Mouse (Mus musculus): Measurements from ENCODE around the gene Tesc. TPM values are rescaled to one million over a fixed set of nuclear protein-coding genes. Genes with fewer than 3 reads are reported as not detected.
A peak's percentile ranks its signal among the peaks of the same experiment; 100 is the strongest.

The Tesc gene
- polyA plus RNA-seq (2012; rRNA removed) = 5.0 and 6.1 TPM in 2 replicates

DNA sequence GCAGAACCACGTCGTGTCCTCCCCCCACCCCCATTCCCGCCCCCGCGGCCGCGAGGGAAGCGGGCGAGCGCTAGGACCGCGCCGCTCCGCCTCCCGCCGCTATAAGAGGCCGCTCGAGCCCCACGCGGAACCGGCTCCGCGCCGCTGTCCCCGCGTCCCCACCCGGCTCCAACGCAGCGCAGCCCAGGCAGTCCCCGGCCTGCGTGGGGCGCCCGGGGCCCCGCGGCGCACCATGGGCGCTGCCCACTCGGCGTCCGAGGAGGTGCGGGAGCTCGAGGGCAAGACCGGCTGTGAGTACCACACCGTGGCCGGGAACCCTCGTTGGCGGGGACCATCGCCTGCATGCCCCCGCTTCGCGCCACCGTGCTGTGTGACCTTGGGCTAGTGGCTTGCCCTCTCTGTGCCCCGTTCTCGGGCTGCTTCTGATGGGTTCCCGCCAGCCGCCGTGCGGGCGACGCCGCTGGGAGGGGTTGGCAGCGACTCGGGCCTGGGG, at the start of gene Tesc:
Tesc (plus strand) TSS at position 46 of the 493 bp plus-strand sequence.
- TF ChIP-seq POLR2A (IDR thresholded peaks at IDR 0.05; ENCODE audit: borderline replicate concordance, extremely low read depth, low read depth, low read length) (no peak), CTCF (IDR thresholded peaks at IDR 0.05; ENCODE audit: insufficient read depth, low read length) (no peak)
- WGBS = 1% methylated on average over 59 of the region's 63 CpGs
- Histone ChIP-seq H3K4me3 (replicated peaks; ENCODE audit: extremely low read depth, low read depth, low read length) (peak within 1 kb of the TSS; percentile 15), H3K4me1 (ENCODE audit: control insufficient read depth, insufficient read depth, low read length) (peaks cover 6% of the 10 kb centered on the region)
- peak; percentile 25 for DNase-seq

DNA sequence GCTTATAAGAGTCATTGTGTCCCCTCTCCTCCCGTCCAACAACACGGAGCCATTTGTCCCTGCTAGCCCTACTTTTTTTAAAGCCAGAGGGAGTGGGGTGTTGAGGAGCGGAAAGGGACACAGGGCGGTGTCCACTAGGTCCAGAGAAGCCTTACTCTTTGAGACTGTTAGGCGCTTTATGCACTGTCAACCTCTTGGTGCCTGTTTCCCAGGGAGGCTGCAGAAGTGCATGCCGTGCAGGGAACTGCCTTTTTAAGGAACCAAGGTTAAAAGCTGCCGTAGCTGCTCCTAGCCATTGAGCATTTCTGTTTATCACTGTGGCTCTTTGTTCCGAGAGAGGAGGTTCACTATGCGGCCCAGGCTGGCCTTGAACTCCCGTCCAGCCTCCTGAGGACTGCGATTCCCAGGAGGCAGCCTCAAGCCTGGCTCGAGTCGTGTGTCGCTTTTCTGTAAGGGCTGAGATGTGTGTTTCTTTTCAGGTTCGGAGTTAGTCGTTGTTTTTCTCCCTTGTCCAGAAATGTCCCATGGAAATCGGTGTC, 49.3 kb upstream of the Tesc start:
- WGBS = 76% methylated on average over 17 of the region's 17 CpGs
- Histone ChIP-seq H3K4me1 (ENCODE audit: control insufficient read depth, insufficient read depth, low read length) (peaks cover 8% of the 10 kb centered on the region), H3K4me3 (replicated peaks; ENCODE audit: extremely low read depth, low read depth, low read length) (no peak overlapping the region)
- no peak for DNase-seq
- TF ChIP-seq POLR2A (IDR thresholded peaks at IDR 0.05; ENCODE audit: borderline replicate concordance, extremely low read depth, low read depth, low read length) (no peak), CTCF (IDR thresholded peaks at IDR 0.05; ENCODE audit: insufficient read depth, low read length) (no peak)

DNA sequence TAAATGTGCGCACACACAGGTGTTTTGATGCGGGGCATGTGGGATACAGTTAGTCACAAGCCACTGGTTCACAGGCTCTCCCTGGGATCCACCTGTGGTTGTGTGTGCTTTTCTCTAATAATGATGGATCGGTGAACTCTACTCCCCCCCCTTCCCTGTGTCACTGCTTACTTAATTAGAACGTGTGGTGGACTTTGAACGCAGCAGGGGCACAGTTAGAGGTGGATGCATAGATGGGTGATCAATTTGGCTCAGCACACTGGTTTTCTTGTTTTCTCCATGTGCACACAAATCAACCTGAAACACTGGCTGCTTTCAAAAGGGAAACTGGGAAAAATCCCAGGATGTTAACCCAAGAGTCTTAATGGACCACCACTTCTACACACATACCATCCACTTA, 48.5 kb upstream of the Tesc start:
- no peak for TF ChIP-seq POLR2A (IDR thresholded peaks at IDR 0.05; ENCODE audit: borderline replicate concordance, extremely low read depth, low read depth, low read length)
- TF ChIP-seq CTCF (IDR thresholded peaks at IDR 0.05; ENCODE audit: insufficient read depth, low read length) = no peak
- peaks cover 8% of the 10 kb centered on the region for H3K4me1 ChIP-seq (ENCODE audit: control insufficient read depth, insufficient read depth, low read length)
- no peak overlapping the region for H3K4me3 ChIP-seq (replicated peaks; ENCODE audit: extremely low read depth, low read depth, low read length)
- 90% methylated on average over 5 of the region's 5 CpGs for WGBS
- no peak for DNase-seq

DNA sequence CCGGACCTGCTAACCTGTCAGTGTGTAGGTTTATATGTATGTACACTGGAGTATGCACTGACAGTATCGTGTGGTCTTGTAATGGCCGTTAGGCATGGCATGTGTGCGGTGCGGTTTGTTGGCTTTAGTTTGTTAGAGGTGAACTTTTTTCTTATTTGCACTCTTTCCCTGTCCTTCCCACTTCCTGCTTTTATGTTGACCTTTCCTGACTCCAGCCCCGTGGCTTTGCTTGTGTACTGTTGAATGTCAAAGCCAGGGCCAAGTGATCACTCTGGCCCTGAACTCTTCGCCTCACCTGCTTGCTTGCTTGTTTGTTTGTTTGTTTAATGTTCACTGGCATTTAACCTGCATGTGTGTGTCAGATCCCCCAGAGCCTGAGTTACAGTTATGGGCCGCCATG, 46.6 kb upstream of the Tesc start:
- no peak for TF ChIP-seq CTCF (IDR thresholded peaks at IDR 0.05; ENCODE audit: insufficient read depth, low read length)
- no peak for TF ChIP-seq POLR2A (IDR thresholded peaks at IDR 0.05; ENCODE audit: borderline replicate concordance, extremely low read depth, low read depth, low read length)
- Histone ChIP-seq H3K4me1 (ENCODE audit: control insufficient read depth, insufficient read depth, low read length) (peaks cover 8% of the 10 kb centered on the region), H3K4me3 (replicated peaks; ENCODE audit: extremely low read depth, low read depth, low read length) (no peak overlapping the region)
- DNase-seq = no peak
- WGBS = 68% methylated on average over 8 of the region's 8 CpGs

DNA sequence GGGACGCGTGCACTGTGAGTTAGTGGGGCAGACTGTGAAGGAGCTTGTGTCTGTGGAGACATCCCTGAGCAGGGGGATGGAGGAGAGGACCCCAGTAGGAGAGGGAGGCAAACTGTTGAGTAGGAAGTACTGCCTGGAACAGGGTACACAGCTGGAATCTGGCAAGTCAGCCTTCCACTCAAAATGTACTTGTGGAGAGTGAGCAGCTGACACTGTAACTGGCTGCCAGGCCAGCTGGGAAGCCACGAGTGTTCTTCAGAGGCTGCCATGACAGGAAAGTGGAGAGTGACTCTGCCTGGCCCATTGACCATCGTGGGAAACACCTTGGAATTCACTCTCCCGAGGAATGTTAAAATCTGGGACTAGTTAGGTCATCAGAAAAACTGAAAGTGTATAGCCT, 45.6 kb upstream of the Tesc start:
- Histone ChIP-seq H3K4me1 (ENCODE audit: control insufficient read depth, insufficient read depth, low read length) (peaks cover 8% of the 10 kb centered on the region), H3K4me3 (replicated peaks; ENCODE audit: extremely low read depth, low read depth, low read length) (no peak overlapping the region)
- DNase-seq = no peak
- TF ChIP-seq CTCF (IDR thresholded peaks at IDR 0.05; ENCODE audit: insufficient read depth, low read length) = no peak
- no peak for TF ChIP-seq POLR2A (IDR thresholded peaks at IDR 0.05; ENCODE audit: borderline replicate concordance, extremely low read depth, low read depth, low read length)
- 68% methylated on average over 5 of the region's 5 CpGs for WGBS

DNA sequence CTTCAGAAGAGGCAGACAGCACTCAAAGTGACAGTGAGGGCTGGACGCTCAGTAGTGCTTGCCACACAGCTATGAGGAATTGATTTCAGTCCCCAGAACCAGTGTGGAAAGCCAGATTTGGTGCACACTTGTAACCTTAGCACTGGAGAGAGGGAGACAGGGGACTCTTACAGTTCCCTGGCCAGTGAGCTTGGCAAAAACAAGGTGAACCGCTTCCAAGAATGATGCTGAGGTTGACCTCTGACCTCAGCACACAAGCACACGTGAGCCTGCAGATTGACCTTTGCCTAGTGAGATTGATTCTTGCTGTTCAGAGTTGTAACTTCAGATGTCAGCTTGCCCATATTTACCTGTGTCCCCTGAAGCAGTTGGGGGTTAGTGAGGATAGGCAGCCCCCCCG, 41.2 kb upstream of the Tesc start:
- Histone ChIP-seq H3K4me3 (replicated peaks; ENCODE audit: extremely low read depth, low read depth, low read length) (no peak overlapping the region), H3K4me1 (ENCODE audit: control insufficient read depth, insufficient read depth, low read length) (peaks cover 3% of the 10 kb centered on the region)
- no peak for DNase-seq
- 68% methylated on average over 4 of the region's 4 CpGs for WGBS
- TF ChIP-seq POLR2A (IDR thresholded peaks at IDR 0.05; ENCODE audit: borderline replicate concordance, extremely low read depth, low read depth, low read length) (no peak), CTCF (IDR thresholded peaks at IDR 0.05; ENCODE audit: insufficient read depth, low read length) (no peak)

DNA sequence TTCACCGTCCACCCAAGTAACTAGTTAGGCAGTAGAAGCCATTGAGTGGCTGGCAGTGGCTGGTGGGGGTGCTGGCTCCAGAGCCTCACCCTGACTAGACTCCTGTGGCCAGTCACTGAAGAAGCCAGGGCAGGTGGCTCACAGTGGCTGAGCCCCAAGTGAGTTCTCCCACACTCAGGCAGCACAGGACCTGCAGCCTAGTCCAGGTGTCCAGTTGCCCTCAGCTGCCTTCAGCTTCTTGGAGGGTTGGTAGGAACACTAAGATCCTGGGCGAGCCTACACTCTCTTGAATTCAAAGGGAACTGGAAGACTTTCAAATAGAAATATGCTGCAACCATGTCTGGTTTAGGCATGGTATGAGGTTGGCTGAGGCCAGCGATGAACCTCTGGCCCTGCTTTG, 39.7 kb upstream of the Tesc start:
- no peak for DNase-seq
- TF ChIP-seq CTCF (IDR thresholded peaks at IDR 0.05; ENCODE audit: insufficient read depth, low read length) = no peak
- TF ChIP-seq POLR2A (IDR thresholded peaks at IDR 0.05; ENCODE audit: borderline replicate concordance, extremely low read depth, low read depth, low read length) = no peak
- WGBS = 87% methylated on average over 3 of the region's 3 CpGs
- H3K4me3 ChIP-seq (replicated peaks; ENCODE audit: extremely low read depth, low read depth, low read length) = no peak overlapping the region
- no peaks in the 10 kb centered on the region for H3K4me1 ChIP-seq (ENCODE audit: control insufficient read depth, insufficient read depth, low read length)

DNA sequence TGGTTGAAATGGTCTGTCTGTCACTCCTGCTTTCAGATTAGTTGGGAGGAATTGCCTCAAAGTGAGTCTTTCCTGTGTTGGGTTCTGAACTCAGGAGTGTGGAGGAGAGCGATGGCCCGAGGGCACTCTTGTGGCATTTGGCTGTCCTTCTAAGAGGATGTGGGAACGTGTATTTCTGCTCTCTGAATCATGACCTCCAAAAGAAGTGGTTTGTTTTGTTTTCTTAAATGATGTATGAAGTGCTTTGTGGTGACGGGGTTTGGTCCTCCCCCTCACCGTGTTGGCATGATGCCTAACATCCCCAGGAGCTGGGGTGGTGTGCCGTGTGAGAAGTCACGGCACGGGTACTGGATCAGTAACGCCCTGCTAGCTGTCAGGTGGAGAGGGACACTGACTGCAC, 39.2 kb upstream of the Tesc start:
- TF ChIP-seq POLR2A (IDR thresholded peaks at IDR 0.05; ENCODE audit: borderline replicate concordance, extremely low read depth, low read depth, low read length) = no peak
- no peak for TF ChIP-seq CTCF (IDR thresholded peaks at IDR 0.05; ENCODE audit: insufficient read depth, low read length)
- DNase-seq = no peak
- 68% methylated on average over 9 of the region's 9 CpGs for WGBS
- no peak overlapping the region for H3K4me3 ChIP-seq (replicated peaks; ENCODE audit: extremely low read depth, low read depth, low read length)
- H3K4me1 ChIP-seq (ENCODE audit: control insufficient read depth, insufficient read depth, low read length) = no peaks in the 10 kb centered on the region

DNA sequence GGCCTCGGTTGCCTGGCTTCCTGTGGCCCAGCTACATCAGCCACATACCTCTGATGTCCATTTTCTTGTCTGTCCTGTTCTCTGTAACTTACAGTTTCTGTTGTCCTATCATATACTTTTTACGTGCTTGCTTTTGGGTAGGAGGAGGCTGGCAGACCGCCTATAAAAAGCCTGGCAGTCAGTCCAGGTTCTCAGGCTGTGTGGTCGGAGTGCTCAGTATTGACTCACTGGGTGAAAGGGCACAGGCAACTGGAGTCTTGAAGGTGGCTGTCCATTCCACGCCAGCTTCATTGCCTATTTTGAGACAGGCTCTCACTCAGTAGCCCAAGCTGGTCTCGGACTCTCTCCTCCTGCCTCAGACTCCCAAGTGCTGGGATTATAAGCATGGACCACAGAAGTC, 37.8 kb upstream of the Tesc start:
- TF ChIP-seq CTCF (IDR thresholded peaks at IDR 0.05; ENCODE audit: insufficient read depth, low read length) = no peak
- TF ChIP-seq POLR2A (IDR thresholded peaks at IDR 0.05; ENCODE audit: borderline replicate concordance, extremely low read depth, low read depth, low read length) = no peak
- no peak overlapping the region for H3K4me3 ChIP-seq (replicated peaks; ENCODE audit: extremely low read depth, low read depth, low read length)
- no peak for DNase-seq
- no peaks in the 10 kb centered on the region for H3K4me1 ChIP-seq (ENCODE audit: control insufficient read depth, insufficient read depth, low read length)
- 84% methylated on average over 6 of the region's 6 CpGs for whole genome bisulfite sequencing

DNA sequence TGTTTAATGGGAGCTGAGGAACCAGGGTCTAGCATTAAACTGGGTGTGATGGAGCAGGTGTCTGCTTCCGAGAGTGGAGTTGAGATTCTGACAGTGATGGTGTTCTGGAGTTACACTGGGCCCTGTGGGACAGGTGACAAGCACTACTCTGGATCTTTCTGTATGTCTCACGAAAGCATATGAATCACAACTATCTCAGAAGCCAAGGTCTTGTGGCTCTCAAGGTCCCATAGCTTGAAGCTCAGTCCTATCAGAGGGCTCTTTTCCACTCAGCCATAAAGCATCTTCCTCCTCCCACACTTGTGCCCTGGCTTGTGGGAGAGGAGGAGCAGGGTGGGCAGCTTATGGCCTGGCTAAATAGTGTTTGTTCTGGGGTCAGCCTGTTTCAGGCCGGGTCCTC, 36.6 kb upstream of the Tesc start:
- WGBS = 84% methylated on average over 3 of the region's 3 CpGs
- Histone ChIP-seq H3K4me3 (replicated peaks; ENCODE audit: extremely low read depth, low read depth, low read length) (no peak overlapping the region), H3K4me1 (ENCODE audit: control insufficient read depth, insufficient read depth, low read length) (no peaks in the 10 kb centered on the region)
- TF ChIP-seq CTCF (IDR thresholded peaks at IDR 0.05; ENCODE audit: insufficient read depth, low read length) (no peak), POLR2A (IDR thresholded peaks at IDR 0.05; ENCODE audit: borderline replicate concordance, extremely low read depth, low read depth, low read length) (no peak)
- DNase-seq = no peak

Measured in lung, adult 2 months (tissue).